Mouse (Mus musculus) olfactory bulb, adult 2 months (tissue): ENCODE data around the gene Slc38a10.
A peak's percentile ranks its signal among the peaks of the same experiment; 100 is the strongest.

Experiments
- CTCF ChIP-seq: fragments of 200-500 bp; IDR thresholded peaks from 2 replicates; pipeline ENCODE4 v1.5.1; 2012; ENCODE audit warnings: low read depth, mild to moderate bottlenecking, low read length, moderate library complexity; ENCODE audit not compliant: insufficient read depth
- POLR2A ChIP-seq: fragments of 200-500 bp; IDR thresholded peaks from 2 replicates; pipeline ENCODE4 v1.6.1; 2012; ENCODE audit warnings: mild to moderate bottlenecking, low read depth, low read length, moderate library complexity; ENCODE audit not compliant: insufficient read depth

- TF ChIP-seq POLR2A, result peak; percentile 45
- TF ChIP-seq CTCF, result no peak
These were observed at the start of gene Slc38a10 for GRCm38 (mm10) chr11:120151113-120151494.
